Mouse (Mus musculus) neural tube, embryonic 11.5 days (tissue): ENCODE data around the gene Slc44a5. TPM values are rescaled to one million over a fixed set of nuclear protein-coding genes. Genes with fewer than 3 reads are reported as not detected.

ENCODE experiments used
- ATAC-seq: fragments of 200-750 bp; cut with Nextera tagmentation; 2 replicates; pipeline ENCODE4 v1.8.0; 2017; ENCODE audit warnings: moderate number of reproducible peaks, mild to moderate bottlenecking, moderate TSS enrichment, moderate library complexity; ENCODE audit not compliant: insufficient read depth, low FRiP score, low TSS enrichment
- DNase-seq: peaks from one replicate; pipeline ENCODE4 v3.0.0-alpha.2; 2015; ENCODE audit warnings: low spot score
- H3K27ac ChIP-seq: fragments of 300-500 bp; sonication (generic); 2 replicates; pipeline ENCODE4 v1.5.1; 2014; ENCODE audit warnings: low read depth, mild to moderate bottlenecking, low read length
- H3K27me3 ChIP-seq: fragments of 300-500 bp; sonication (generic); 2 replicates; pipeline ENCODE4 v1.6.1; 2014; ENCODE audit warnings: mild to moderate bottlenecking, low read length, mixed read lengths; ENCODE audit not compliant: control insufficient read depth, insufficient read depth
- H3K36me3 ChIP-seq: fragments of 300-500 bp; sonication (generic); 2 replicates; pipeline ENCODE4 v1.6.1; 2014; ENCODE audit warnings: mild to moderate bottlenecking, low read length, moderate library complexity, mixed read lengths; ENCODE audit not compliant: control insufficient read depth, insufficient read depth
- H3K4me1 ChIP-seq: fragments of 300-500 bp; sonication (generic); 2 replicates; pipeline ENCODE4 v1.6.1; 2014; ENCODE audit warnings: low read length, mixed read lengths; ENCODE audit not compliant: control insufficient read depth, insufficient read depth
- H3K4me2 ChIP-seq: fragments of 300-500 bp; sonication (generic); 2 replicates; pipeline ENCODE4 v1.6.1; 2014; ENCODE audit warnings: low read depth, mild to moderate bottlenecking, moderate library complexity
- H3K4me3 ChIP-seq: fragments of 300-500 bp; sonication (generic); 2 replicates; pipeline ENCODE4 v1.5.1; 2014; ENCODE audit warnings: low read depth, low read length
- H3K9ac ChIP-seq: fragments of 300-500 bp; sonication (generic); 2 replicates; pipeline ENCODE4 v1.6.1; 2014; ENCODE audit warnings: mild to moderate bottlenecking, low read length
- H3K9me3 ChIP-seq: fragments of 300-500 bp; sonication (generic); 2 replicates; pipeline ENCODE4 v1.6.1; 2016; ENCODE audit warnings: low read length; ENCODE audit not compliant: control insufficient read depth
- WGBS: fragments of 180-500 bp; shearing (Covaris S2); extraction: QIAGEN DNeasy Blood & Tissue Kit; methylation state at CpG from one replicate; pipeline ENCODE4 v1.1.7; 2014; 5-methylcytosine and 5-hydroxymethylcytosine counted together
- polyA plus RNA-seq: library from polyadenylated mRNA; unstranded; fragments of >200 nt; fragmentation: Nextera tagmentation; extraction: Ambion mirVana; gene quantifications from 2 replicates; pipeline ENCODE4 v1.2.1, GENCODE M21; 2014

Gene Slc44a5
- polyA plus RNA-seq, 1 experiment from 2014 or later, result 3.7 TPM

- no peak overlapping the region for H3K4me2 ChIP-seq
- H3K4me3 ChIP-seq, result no peak overlapping the region
- ATAC-seq, result no peak
- no peak overlapping the region for H3K9ac ChIP-seq
- no peaks in the 10 kb centered on the region for H3K9me3 ChIP-seq
- no peak overlapping the region for H3K27ac ChIP-seq
- no peaks in the 10 kb centered on the region for H3K4me1 ChIP-seq
- no peak for DNase-seq
- peaks cover 10% of the 10 kb centered on the region for H3K27me3 ChIP-seq
- 84% methylated on average over 7 of the region's 7 CpGs for WGBS
- no peaks in the 10 kb centered on the region for H3K36me3 ChIP-seq
Observed at GRCm38 (mm10) chr3:153975791-153976190, 2.6 kb downstream of the Slc44a5 start.

GRCm38 (mm10) chr3:153980611-153981010, 7.4 kb downstream of the Slc44a5 start:
- H3K27ac ChIP-seq, result no peak overlapping the region
- H3K4me2 ChIP-seq, result no peak overlapping the region
- no peaks in the 10 kb centered on the region for H3K36me3 ChIP-seq
- H3K4me1 ChIP-seq, result no peaks in the 10 kb centered on the region
- ATAC-seq (no peak), DNase-seq (no peak)
- H3K9ac ChIP-seq, result no peak overlapping the region
- no peaks in the 10 kb centered on the region for H3K9me3 ChIP-seq
- no peak overlapping the region for H3K4me3 ChIP-seq
- no peaks in the 10 kb centered on the region for H3K27me3 ChIP-seq
- 59% methylated on average over 2 of the region's 2 CpGs for WGBS

GRCm38 (mm10) chr3:153984428-153985340, 11.4 kb downstream of the Slc44a5 start:
- H3K4me3 ChIP-seq, result no peak overlapping the region
- H3K27me3 ChIP-seq, result no peaks in the 10 kb centered on the region
- ATAC-seq (peak; percentile 20; the same call in 1 of the 2 replicates), DNase-seq (peak; percentile 56)
- H3K4me2 ChIP-seq, result no peak overlapping the region
- no peak overlapping the region for H3K9ac ChIP-seq
- no peak overlapping the region for H3K27ac ChIP-seq
- no peaks in the 10 kb centered on the region for H3K4me1 ChIP-seq
- H3K9me3 ChIP-seq, result no peaks in the 10 kb centered on the region
- WGBS, result 57% methylated on average over 10 of the region's 10 CpGs
- H3K36me3 ChIP-seq, result no peaks in the 10 kb centered on the region

- Histone ChIP-seq H3K4me3 (no peak overlapping the region), H3K27me3 (no peaks in the 10 kb centered on the region), H3K9me3 (no peaks in the 10 kb centered on the region), H3K4me2 (no peak overlapping the region), H3K9ac (no peak overlapping the region), H3K27ac (no peak overlapping the region), H3K36me3 (no peaks in the 10 kb centered on the region), H3K4me1 (no peaks in the 10 kb centered on the region)
- ATAC-seq (no peak), DNase-seq (no peak)
- 91% methylated on average over 5 of the region's 5 CpGs for WGBS
Observed at GRCm38 (mm10) chr3:153999797-154000528, 26.7 kb downstream of the Slc44a5 start.

- Histone ChIP-seq H3K27ac (no peak overlapping the region), H3K9ac (no peak overlapping the region), H3K4me2 (no peak overlapping the region), H3K4me1 (no peaks in the 10 kb centered on the region), H3K4me3 (no peak overlapping the region), H3K27me3 (no peaks in the 10 kb centered on the region), H3K36me3 (no peaks in the 10 kb centered on the region), H3K9me3 (no peaks in the 10 kb centered on the region)
- no peak for ATAC-seq
- no peak for DNase-seq
- WGBS, result 87% methylated on average over 5 of the region's 5 CpGs
Observed at GRCm38 (mm10) chr3:154001348-154001747, 28.1 kb downstream of the Slc44a5 start.

GRCm38 (mm10) chr3:154046876-154047275, 73.6 kb downstream of the Slc44a5 start:
- Histone ChIP-seq H3K27ac (no peak overlapping the region), H3K27me3 (no peaks in the 10 kb centered on the region), H3K36me3 (no peaks in the 10 kb centered on the region), H3K4me2 (no peak overlapping the region), H3K9ac (no peak overlapping the region), H3K4me1 (no peaks in the 10 kb centered on the region), H3K4me3 (no peak overlapping the region), H3K9me3 (no peaks in the 10 kb centered on the region)
- WGBS, result 89% methylated on average over 4 of the region's 4 CpGs
- no peak for ATAC-seq
- DNase-seq, result no peak

GRCm38 (mm10) chr3:154053331-154053730, 80.1 kb downstream of the Slc44a5 start:
- ATAC-seq, result no peak
- Histone ChIP-seq H3K4me2 (no peak overlapping the region), H3K27ac (no peak overlapping the region), H3K4me1 (no peaks in the 10 kb centered on the region), H3K27me3 (no peaks in the 10 kb centered on the region), H3K9ac (no peak overlapping the region), H3K4me3 (no peak overlapping the region), H3K9me3 (no peaks in the 10 kb centered on the region), H3K36me3 (no peaks in the 10 kb centered on the region)
- 74% methylated on average over 7 of the region's 7 CpGs for WGBS
- DNase-seq, result no peak

GRCm38 (mm10) chr3:154057464-154057863, 84.2 kb downstream of the Slc44a5 start:
- H3K4me2 ChIP-seq, result no peak overlapping the region

More at GRCm38 (mm10) chr3:154057464-154057863, 84.2 kb downstream of the Slc44a5 start:
- no peak overlapping the region for H3K4me3 ChIP-seq
- 84% methylated on average over 2 of the region's 2 CpGs for WGBS
- no peak for ATAC-seq
- H3K27ac ChIP-seq, result no peak overlapping the region
- no peaks in the 10 kb centered on the region for H3K4me1 ChIP-seq
- H3K9ac ChIP-seq, result no peak overlapping the region
- H3K36me3 ChIP-seq, result no peaks in the 10 kb centered on the region
- H3K9me3 ChIP-seq, result no peaks in the 10 kb centered on the region
- H3K27me3 ChIP-seq, result no peaks in the 10 kb centered on the region
- DNase-seq, result no peak
